ENCODE assay signal across 24 mouse cellular contexts in the genomic region with DNA sequence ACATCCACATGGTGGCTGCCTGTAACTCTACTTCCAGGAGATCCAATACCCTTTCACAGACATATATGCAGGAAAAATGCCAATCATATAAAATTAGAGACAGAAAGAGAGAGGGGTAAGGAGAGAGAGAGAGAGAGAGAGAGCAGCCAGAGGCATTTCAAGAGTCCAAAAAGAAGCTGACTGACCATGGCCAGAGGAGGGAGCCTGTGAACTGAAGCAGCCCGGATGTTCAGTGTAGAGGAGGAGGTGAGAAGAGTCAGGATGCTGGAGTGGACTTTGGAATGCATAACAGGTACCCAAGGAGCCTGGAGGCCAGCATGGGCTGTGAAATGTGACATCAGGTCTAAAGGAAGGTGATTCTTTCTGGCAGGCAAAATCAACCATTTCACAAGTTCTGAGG. TPM values are rescaled to one million over a fixed set of nuclear protein-coding genes. Genes with fewer than 3 reads are reported as not detected.
A peak's percentile ranks its signal among the peaks of the same experiment; 100 is the strongest.
DNase-seq lines count a peak whose midpoint lies in the region; ATAC-seq and TF ChIP-seq lines count a peak whose summit lies in the region.
"Had no signal": no experiment of that assay in that cellular context is flagged by ENCODE, and none has a peak within 500 bp of the region (broad histone marks: within the 10 kb centered on the region; RNA-seq: fewer than 3 reads in every experiment).

No protein-coding gene starts in this region.

- TF ChIP-seq CTCF in kidney, postnatal 0 days (IDR thresholded peaks at IDR 0.05; ENCODE audit: low read depth) = peak; percentile 44; the same call in 1 of the 2 replicates
- 0 out of 2 replicates have a peak, but pooled peaks have one; percentile 13 for TF ChIP-seq CTCF in midbrain, postnatal 0 days (IDR thresholded peaks at IDR 0.05)
- no peak for TF ChIP-seq CTCF in bone marrow, adult 2 months (IDR thresholded peaks at IDR 0.05; ENCODE audit: control insufficient read depth, insufficient read depth, low read length)

- no peaks in the 10 kb centered on the region for H3K36me3 ChIP-seq in kidney, postnatal 0 days (ENCODE audit: insufficient read depth, low read length)
- no peaks in the 10 kb centered on the region for H3K36me3 ChIP-seq in midbrain, postnatal 0 days (ENCODE audit: insufficient read depth, low read length)
- H3K36me3 ChIP-seq in midbrain, embryonic 16.5 days (ENCODE audit: control insufficient read depth, insufficient read depth, low read length) = no peaks in the 10 kb centered on the region
- H3K36me3 ChIP-seq: forebrain, embryonic 15.5 days; heart, embryonic 12.5 days; midbrain, embryonic 13.5 days; neural tube, embryonic 15.5 days had no signal

- no peaks in the 10 kb centered on the region for H3K4me1 ChIP-seq in kidney, postnatal 0 days (replicated peaks; ENCODE audit: insufficient read depth, low read length)
- H3K4me1 ChIP-seq in midbrain, postnatal 0 days (ENCODE audit: insufficient read depth, low read length) = no peaks in the 10 kb centered on the region
- H3K4me1 ChIP-seq in midbrain, embryonic 16.5 days (ENCODE audit: control insufficient read depth, insufficient read depth, low read length) = no peaks in the 10 kb centered on the region
- H3K4me1 ChIP-seq in bone marrow, adult 2 months (ENCODE audit: control insufficient read depth, insufficient read depth, low read length) = peaks cover 13% of the 10 kb centered on the region; the same call in 1 of the 2 replicates
- H3K4me1 ChIP-seq: forebrain, embryonic 15.5 days; midbrain, embryonic 13.5 days; neural tube, embryonic 15.5 days had no signal

- H3K9ac ChIP-seq in kidney, postnatal 0 days (ENCODE audit: low read depth, low read length) = no peak overlapping the region
- no peak overlapping the region for H3K9ac ChIP-seq in midbrain, postnatal 0 days (replicated peaks; ENCODE audit: low read length, poor library complexity, severe bottlenecking)
- H3K9ac ChIP-seq in midbrain, embryonic 16.5 days (ENCODE audit: low read depth, low read length) = no peak overlapping the region
- H3K9ac ChIP-seq: forebrain, embryonic 15.5 days; heart, embryonic 12.5 days; hindbrain, embryonic 14.5 days; midbrain, embryonic 13.5 days; neural tube, embryonic 15.5 days had no signal

- WGBS in kidney, postnatal 0 days = 52% methylated on average over 1 of the region's 1 CpGs
- 72% methylated on average over 1 of the region's 1 CpGs for WGBS in midbrain, postnatal 0 days
- 74% methylated on average over 1 of the region's 1 CpGs for WGBS in midbrain, embryonic 16.5 days
- 23% methylated on average over 1 of the region's 1 CpGs for WGBS in bone marrow, adult 2 months

- H3K4me3 ChIP-seq in kidney, postnatal 0 days (replicated peaks; ENCODE audit: low read depth, low read length) = no peak overlapping the region
- H3K4me3 ChIP-seq in midbrain, postnatal 0 days (ENCODE audit: low read depth, low read length) = no peak overlapping the region
- H3K4me3 ChIP-seq in midbrain, embryonic 16.5 days (ENCODE audit: low read depth, low read length) = no peak overlapping the region
- H3K4me3 ChIP-seq in bone marrow, adult 2 months (replicated peaks; ENCODE audit: control insufficient read depth, low read depth, low read length) = no peak overlapping the region
- H3K4me3 ChIP-seq: forebrain, embryonic 15.5 days; heart, embryonic 12.5 days; left cerebral cortex, adult 2 months; midbrain, embryonic 13.5 days; neural tube, embryonic 15.5 days had no signal

- no peak for DNase-seq in kidney, postnatal 0 days (ENCODE audit: low spot score)
- DNase-seq in kidney, adult 11 months = no peak
- no peak for DNase-seq in midbrain, postnatal 0 days (ENCODE audit: low spot score)
- peak; percentile 15 for DNase-seq in yolk sac, embryonic 10.5 days (ENCODE audit: low spot score)
- DNase-seq in heart, adult 8-10 months (ENCODE audit: low spot score) = no peak
- DNase-seq: adrenal gland, postnatal 25 days; B cell, adult 2 months; cerebellum, adult 11-12 months; cerebellum, postnatal 14 days; kidney, postnatal 10 days; left cerebral cortex, postnatal 4 days; lung, adult 18-20 months; right cerebral cortex, postnatal 14 days had no signal

- no peak overlapping the region for H3K27ac ChIP-seq in kidney, postnatal 0 days
- H3K27ac ChIP-seq in midbrain, postnatal 0 days (ENCODE audit: low read depth, low read length) = no peak overlapping the region
- H3K27ac ChIP-seq in midbrain, embryonic 16.5 days (ENCODE audit: low read length) = no peak overlapping the region
- peak overlapping the region; percentile 87 for H3K27ac ChIP-seq in bone marrow, adult 2 months (ENCODE audit: control insufficient read depth, insufficient read depth, low read depth, low read length, poor library complexity)
- H3K27ac ChIP-seq: forebrain, embryonic 15.5 days; hindbrain, embryonic 14.5 days; left cerebral cortex, adult 2 months; midbrain, embryonic 13.5 days; neural tube, embryonic 15.5 days had no signal

- no peaks in the 10 kb centered on the region for H3K27me3 ChIP-seq in kidney, postnatal 0 days (ENCODE audit: insufficient read depth, low read length)
- no peaks in the 10 kb centered on the region for H3K27me3 ChIP-seq in midbrain, postnatal 0 days (ENCODE audit: insufficient read depth, low read length)
- H3K27me3 ChIP-seq in midbrain, embryonic 16.5 days (ENCODE audit: control insufficient read depth, insufficient read depth, low read depth, low read length) = no peaks in the 10 kb centered on the region
- H3K27me3 ChIP-seq: forebrain, embryonic 15.5 days; midbrain, embryonic 13.5 days; neural tube, embryonic 15.5 days had no signal

- TF ChIP-seq POLR2A in bone marrow, adult 2 months (IDR thresholded peaks at IDR 0.05; ENCODE audit: borderline replicate concordance, control insufficient read depth, low read depth, low read length) = no peak

- H3K4me2 ChIP-seq in kidney, postnatal 0 days (ENCODE audit: low read length) = no peak overlapping the region
- H3K4me2 ChIP-seq in midbrain, postnatal 0 days (ENCODE audit: low read depth, low read length, poor library complexity, severe bottlenecking) = no peak overlapping the region
- no peak overlapping the region for H3K4me2 ChIP-seq in midbrain, embryonic 16.5 days (ENCODE audit: low read length)
- H3K4me2 ChIP-seq: forebrain, embryonic 15.5 days; heart, embryonic 12.5 days; hindbrain, embryonic 14.5 days; midbrain, embryonic 13.5 days; neural tube, embryonic 15.5 days had no signal

- H3K9me3 ChIP-seq in kidney, postnatal 0 days (replicated peaks; ENCODE audit: low read length) = no peaks in the 10 kb centered on the region
- H3K9me3 ChIP-seq in midbrain, postnatal 0 days (ENCODE audit: low read length) = no peaks in the 10 kb centered on the region
- H3K9me3 ChIP-seq in midbrain, embryonic 16.5 days (replicated peaks; ENCODE audit: control insufficient read depth, low read length, poor library complexity, severe bottlenecking) = no peaks in the 10 kb centered on the region
- H3K9me3 ChIP-seq: forebrain, embryonic 15.5 days; heart, embryonic 12.5 days; midbrain, embryonic 13.5 days; neural tube, embryonic 15.5 days had no signal

- no peak for ATAC-seq in kidney, postnatal 0 days (replicated peaks; ENCODE audit: low FRiP score, low read depth)
- ATAC-seq in midbrain, postnatal 0 days (ENCODE audit: low FRiP score) = no peak
- ATAC-seq in midbrain, embryonic 16.5 days = no peak
- ATAC-seq in CD4-positive, CD25-positive, alpha-beta regulatory T cell, adult 4 months = no peak
- ATAC-seq: forebrain, embryonic 15.5 days; intestine, embryonic 16.5 days; midbrain, embryonic 13.5 days had no signal

RNA-seq across cellular contexts. Expression of gene Plac8, which starts 2.7 kb away (rescaled TPM):
- 146 and 169 TPM in 2 replicates for polyA plus RNA-seq in kidney, postnatal 0 days (2015; fragmentation: Nextera tagmentation; extraction: Ambion mirVana)
- 3.4 and 3.7 TPM in 2 replicates for total RNA-seq in midbrain, postnatal 0 days (2014; rRNA removed)
- 1.3 and 1.7 TPM in 2 replicates for polyA plus RNA-seq in midbrain, postnatal 0 days (2015; fragmentation: Nextera tagmentation; extraction: Ambion mirVana)
- polyA plus RNA-seq in midbrain, embryonic 16.5 days (2015; fragmentation: Nextera tagmentation; extraction: Ambion mirVana) = 0.50 and 0.51 TPM in 2 replicates
- polyA plus RNA-seq in bone marrow, adult 2 months (2011; ENCODE audit: insufficient read depth, insufficient read length, low replicate concordance, missing spikeins) = 49.3 and 141 TPM in 2 replicates
- total RNA-seq in heart, adult 8-10 months (2022) = 1 to 10 TPM in 3 of 4 experiments, under 1 TPM in 1; 0.50 to 2.1 (median 1.1) TPM
- 10 to 100 TPM in 1 of 2 experiments, 1 to 10 TPM in 1; 2.9 to 12.0 TPM for polyA plus RNA-seq in CD4-positive, CD25-positive, alpha-beta regulatory T cell, adult 4 months (2017; shearing (Covaris generic))
- total RNA-seq: layer of hippocampus, adult 8-10 months; left cerebral cortex, adult 2 months had no signal
- polyA plus RNA-seq: midbrain, embryonic 13.5 days had no signal

RNA-seq across cellular contexts. Expression of gene Cops4, which starts 56.7 kb away (rescaled TPM):
- 142 and 156 TPM in 2 replicates for polyA plus RNA-seq in kidney, postnatal 0 days (2015; fragmentation: Nextera tagmentation; extraction: Ambion mirVana)
- 100 and 108 TPM in 2 replicates for total RNA-seq in midbrain, postnatal 0 days (2014; rRNA removed)
- 168 and 174 TPM in 2 replicates for polyA plus RNA-seq in midbrain, postnatal 0 days (2015; fragmentation: Nextera tagmentation; extraction: Ambion mirVana)
- 177 TPM in 2 replicates for polyA plus RNA-seq in midbrain, embryonic 16.5 days (2015; fragmentation: Nextera tagmentation; extraction: Ambion mirVana)
- 26.8 and 45.5 TPM in 2 replicates for polyA plus RNA-seq in bone marrow, adult 2 months (2011; ENCODE audit: insufficient read depth, insufficient read length, low replicate concordance, missing spikeins)
- total RNA-seq in heart, adult 8-10 months (2022) = 10 to 100 TPM; 82.5 to 94.0 (median 93.0) TPM
- polyA plus RNA-seq in CD4-positive, CD25-positive, alpha-beta regulatory T cell, adult 4 months (2017; shearing (Covaris generic)) = 100 to 1,000 TPM; 114 to 118 TPM
